Mouse (Mus musculus) hindbrain, embryonic 11.5 days (tissue): ENCODE measurements at regions not wholly inside any gene's neighbourhood (a gene's known extent, or its start where the extent isn't known, plus 50 kb on each side); places are given as distances from the start of the nearest gene placed in this dataset.

Source experiments
- ATAC-seq: fragments of 200-750 bp; cut with Nextera tagmentation; 2 replicates; pipeline ENCODE4 v1.8.0; 2017; ENCODE audit warnings: mild to moderate bottlenecking, moderate TSS enrichment, moderate library complexity; ENCODE audit not compliant: low FRiP score
- DNase-seq: peaks from one replicate; pipeline ENCODE4 v3.0.0-alpha.2; 2015; ENCODE audit warnings: low spot score
- H3K27ac ChIP-seq: fragments of 300-500 bp; sonication (generic); 2 replicates; pipeline ENCODE4 v1.5.1; 2014; ENCODE audit warnings: mild to moderate bottlenecking, low read depth, low read length
- H3K27me3 ChIP-seq: fragments of 300-500 bp; sonication (generic); 2 replicates; pipeline ENCODE4 v1.6.1; 2014; ENCODE audit warnings: mild to moderate bottlenecking, low read length, moderate library complexity, mixed read lengths; ENCODE audit not compliant: control insufficient read depth, insufficient read depth
- H3K36me3 ChIP-seq: fragments of 300-500 bp; sonication (generic); 2 replicates; pipeline ENCODE4 v1.6.1; 2014; ENCODE audit warnings: mild to moderate bottlenecking, low read length, moderate library complexity, mixed read lengths; ENCODE audit not compliant: control insufficient read depth, insufficient read depth
- H3K4me1 ChIP-seq: fragments of 300-500 bp; sonication (generic); replicated peaks from 2 replicates; pipeline ENCODE4 v1.6.1; 2014; ENCODE audit warnings: low read length, mixed read lengths; ENCODE audit not compliant: control insufficient read depth, insufficient read depth
- H3K4me2 ChIP-seq: fragments of 300-500 bp; sonication (generic); replicated peaks from 2 replicates; pipeline ENCODE4 v1.6.1; 2014; ENCODE audit warnings: mild to moderate bottlenecking, low read depth, low read length
- H3K4me3 ChIP-seq: fragments of 300-500 bp; sonication (generic); 2 replicates; pipeline ENCODE4 v1.5.1; 2014; ENCODE audit warnings: low read depth, low read length
- H3K9ac ChIP-seq: fragments of 300-500 bp; sonication (generic); 2 replicates; pipeline ENCODE4 v1.6.1; 2014; ENCODE audit warnings: low read depth, low read length
- H3K9me3 ChIP-seq: fragments of 300-500 bp; sonication (generic); 2 replicates; pipeline ENCODE4 v1.6.1; 2016; ENCODE audit warnings: low read length; ENCODE audit not compliant: control insufficient read depth
- WGBS: fragments of 180-500 bp; shearing (Covaris S2); extraction: QIAGEN DNeasy Blood & Tissue Kit; methylation state at CpG from one replicate; pipeline ENCODE4 v1.1.7; 2014; 5-methylcytosine and 5-hydroxymethylcytosine counted together

- Histone ChIP-seq H3K4me2 (no peak overlapping the region), H3K4me1 (no peaks in the 10 kb centered on the region), H3K36me3 (no peaks in the 10 kb centered on the region), H3K27ac (no peak overlapping the region), H3K9me3 (no peaks in the 10 kb centered on the region), H3K4me3 (no peak overlapping the region), H3K27me3 (no peaks in the 10 kb centered on the region), H3K9ac (no peak overlapping the region)
- ATAC-seq (no peak), DNase-seq (no peak)
- 89% methylated on average over 8 of the region's 8 CpGs for WGBS
Measured at GRCm38 (mm10) chr8:44155705-44156321, 446.0 kb upstream of the Adam34 start.

GRCm38 (mm10) chr8:44165115-44165514, 455.3 kb upstream of the Adam34 start:
- H3K27me3 ChIP-seq, result no peaks in the 10 kb centered on the region
- no peak overlapping the region for H3K4me3 ChIP-seq
- H3K9me3 ChIP-seq, result no peaks in the 10 kb centered on the region
- 74% methylated on average over 6 of the region's 6 CpGs for WGBS
- ATAC-seq, result no peak
- no peak overlapping the region for H3K9ac ChIP-seq
- no peaks in the 10 kb centered on the region for H3K36me3 ChIP-seq
- no peak overlapping the region for H3K4me2 ChIP-seq
- no peak for DNase-seq
- H3K4me1 ChIP-seq, result no peaks in the 10 kb centered on the region
- no peak overlapping the region for H3K27ac ChIP-seq

DNA sequence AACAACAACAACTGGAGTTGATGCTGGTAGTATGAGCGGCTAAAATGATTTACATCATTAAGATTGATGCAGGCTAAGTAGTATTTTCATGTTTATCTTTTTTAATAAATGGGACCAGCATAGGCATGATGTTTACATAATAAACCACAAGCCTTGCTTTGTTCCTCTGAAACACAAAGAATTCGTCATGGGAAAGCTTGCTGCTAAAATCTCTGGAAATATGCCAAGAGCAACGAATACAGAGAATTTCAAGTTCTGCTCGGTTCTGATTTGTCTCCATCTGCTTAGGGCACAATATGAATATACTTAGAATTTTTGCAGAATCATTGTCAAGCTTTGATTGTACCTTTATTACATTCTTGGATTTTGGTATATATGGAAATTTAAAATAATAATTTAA, 467.2 kb upstream of the Adam34 start:
- H3K27ac ChIP-seq, result no peak overlapping the region
- DNase-seq (no peak), ATAC-seq (no peak)
- 76% methylated on average over 4 of the region's 4 CpGs for WGBS
- H3K9me3 ChIP-seq, result no peaks in the 10 kb centered on the region
- H3K36me3 ChIP-seq, result no peaks in the 10 kb centered on the region
- H3K4me2 ChIP-seq, result no peak overlapping the region
- H3K4me3 ChIP-seq, result no peak overlapping the region
- no peaks in the 10 kb centered on the region for H3K27me3 ChIP-seq
- H3K9ac ChIP-seq, result no peak overlapping the region
- no peaks in the 10 kb centered on the region for H3K4me1 ChIP-seq

DNA sequence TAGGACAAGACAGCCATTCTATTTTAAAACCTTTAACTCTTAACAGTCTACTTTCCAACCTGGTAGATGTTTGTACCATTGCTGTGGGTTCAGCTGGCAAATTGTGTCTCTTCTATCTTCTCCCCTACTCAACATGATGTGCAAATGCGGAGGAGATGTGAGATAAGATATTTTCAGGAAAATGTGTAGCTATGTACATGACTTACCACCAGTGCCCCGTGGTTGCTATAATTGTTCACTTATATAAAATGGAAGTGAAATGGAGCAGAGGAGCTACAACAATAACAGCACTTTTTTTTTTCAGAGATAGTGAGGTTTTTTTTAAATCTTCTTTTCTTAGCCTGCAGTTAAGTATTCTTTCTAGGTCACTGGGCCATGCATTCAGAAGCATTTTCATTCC, 492.4 kb upstream of the Adam34 start:
- no peak for ATAC-seq
- no peaks in the 10 kb centered on the region for H3K9me3 ChIP-seq
- no peak overlapping the region for H3K9ac ChIP-seq

GRCm38 (mm10) chr8:44206391-44207170, 496.7 kb upstream of the Adam34 start:
- WGBS, result 67% methylated on average over 11 of the region's 11 CpGs
- no peak for DNase-seq
- Histone ChIP-seq H3K27me3 (no peaks in the 10 kb centered on the region), H3K9me3 (no peaks in the 10 kb centered on the region), H3K4me3 (no peak overlapping the region), H3K4me1 (no peaks in the 10 kb centered on the region), H3K9ac (no peak overlapping the region), H3K36me3 (no peaks in the 10 kb centered on the region), H3K4me2 (no peak overlapping the region), H3K27ac (no peak overlapping the region)
- no peak for ATAC-seq

More for the DNA sequence above, 492.4 kb upstream of the Adam34 start:
- no peak for DNase-seq
- Histone ChIP-seq H3K4me2 (no peak overlapping the region), H3K27ac (no peak overlapping the region), H3K27me3 (no peaks in the 10 kb centered on the region), H3K4me3 (no peak overlapping the region), H3K4me1 (no peaks in the 10 kb centered on the region), H3K36me3 (no peaks in the 10 kb centered on the region)
- WGBS, result 83% methylated on average over 2 of the region's 2 CpGs

DNA sequence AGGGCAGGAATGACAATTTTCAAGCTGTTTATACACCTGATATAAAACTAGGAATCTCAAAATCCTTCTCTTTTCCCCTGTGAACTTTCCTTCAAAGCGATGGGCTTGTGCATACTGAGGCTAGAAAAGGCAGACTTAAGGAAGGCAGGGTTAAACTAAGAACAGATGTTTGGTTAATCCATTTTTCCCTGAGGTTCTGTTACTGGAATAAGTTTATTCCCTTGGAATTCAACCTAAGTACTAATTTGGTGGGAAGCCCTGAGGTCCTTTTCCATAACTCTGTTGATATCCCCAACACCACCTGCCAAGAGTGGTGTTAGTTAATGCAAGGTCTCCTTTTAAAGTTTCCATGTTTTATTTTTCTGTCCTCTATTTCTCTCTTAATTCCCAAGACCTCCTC, 512.5 kb upstream of the Adam34 start:
- no peak overlapping the region for H3K9ac ChIP-seq
- H3K9me3 ChIP-seq, result no peaks in the 10 kb centered on the region
- no peak overlapping the region for H3K4me2 ChIP-seq
- H3K4me3 ChIP-seq, result no peak overlapping the region
- H3K27ac ChIP-seq, result no peak overlapping the region
- no peak for ATAC-seq
- H3K4me1 ChIP-seq, result no peaks in the 10 kb centered on the region
- H3K27me3 ChIP-seq, result no peaks in the 10 kb centered on the region
- no peak for DNase-seq
- WGBS, result 85% methylated on average over 1 of the region's 1 CpGs
- H3K36me3 ChIP-seq, result no peaks in the 10 kb centered on the region

DNA sequence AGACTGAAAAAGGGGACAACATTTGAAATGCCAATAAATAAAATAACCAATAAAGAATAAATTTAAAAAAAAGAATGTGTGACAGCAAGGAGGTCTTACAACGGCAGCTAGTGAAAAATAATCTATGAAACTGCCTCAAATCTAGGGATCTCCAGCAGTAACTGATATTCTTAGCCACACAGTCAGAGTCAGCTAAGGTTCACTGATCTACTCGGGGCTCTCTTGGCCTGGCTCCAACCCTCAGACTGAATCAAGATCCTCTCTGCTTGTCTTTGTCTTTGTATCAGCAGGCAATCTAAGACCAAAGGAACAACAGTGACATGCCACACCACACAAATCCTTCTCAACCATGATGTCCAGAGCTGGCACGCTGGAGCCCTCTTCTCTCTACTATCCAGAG, 542.5 kb upstream of the Adam34 start:
- Histone ChIP-seq H3K9ac (no peak overlapping the region), H3K4me3 (no peak overlapping the region), H3K4me2 (no peak overlapping the region), H3K27ac (no peak overlapping the region), H3K27me3 (no peaks in the 10 kb centered on the region), H3K36me3 (no peaks in the 10 kb centered on the region), H3K9me3 (no peaks in the 10 kb centered on the region), H3K4me1 (no peaks in the 10 kb centered on the region)
- ATAC-seq (no peak), DNase-seq (no peak)
- WGBS, result 83% methylated on average over 3 of the region's 3 CpGs

- no peak overlapping the region for H3K4me2 ChIP-seq
- ATAC-seq (no peak), DNase-seq (no peak)
- WGBS, result 68% methylated on average over 6 of the region's 6 CpGs
- no peaks in the 10 kb centered on the region for H3K9me3 ChIP-seq
- H3K4me1 ChIP-seq, result no peaks in the 10 kb centered on the region
- no peaks in the 10 kb centered on the region for H3K36me3 ChIP-seq
- no peaks in the 10 kb centered on the region for H3K27me3 ChIP-seq
- H3K27ac ChIP-seq, result no peak overlapping the region
- no peak overlapping the region for H3K4me3 ChIP-seq
- H3K9ac ChIP-seq, result no peak overlapping the region
Measured at GRCm38 (mm10) chr8:44257051-44257450, 547.2 kb upstream of the Adam34 start.

- Histone ChIP-seq H3K9ac (no peak overlapping the region), H3K36me3 (no peaks in the 10 kb centered on the region), H3K27ac (no peak overlapping the region), H3K4me3 (no peak overlapping the region), H3K4me2 (no peak overlapping the region), H3K9me3 (no peaks in the 10 kb centered on the region), H3K27me3 (no peaks in the 10 kb centered on the region), H3K4me1 (no peaks in the 10 kb centered on the region)
- ATAC-seq (no peak), DNase-seq (no peak)
- WGBS, result 70% methylated on average over 4 of the region's 4 CpGs
Measured at GRCm38 (mm10) chr8:44261039-44261438, 551.2 kb upstream of the Adam34 start.
